Mouse (Mus musculus) bone marrow, adult 2 months (tissue): ENCODE data around the gene Sp2.

Experiments
- CTCF ChIP-seq: fragments of 200-500 bp; IDR thresholded peaks from 2 replicates; pipeline ENCODE4 v1.5.1; 2011; ENCODE audit warnings: low read length, control low read depth; ENCODE audit not compliant: control insufficient read depth, insufficient read depth
- POLR2A ChIP-seq: fragments of 200-500 bp; IDR thresholded peaks from 2 replicates; pipeline ENCODE4 v1.6.1; 2011; ENCODE audit warnings: low read depth, mild to moderate bottlenecking, control low read depth, low read length, borderline replicate concordance; ENCODE audit not compliant: control insufficient read depth

DNA sequence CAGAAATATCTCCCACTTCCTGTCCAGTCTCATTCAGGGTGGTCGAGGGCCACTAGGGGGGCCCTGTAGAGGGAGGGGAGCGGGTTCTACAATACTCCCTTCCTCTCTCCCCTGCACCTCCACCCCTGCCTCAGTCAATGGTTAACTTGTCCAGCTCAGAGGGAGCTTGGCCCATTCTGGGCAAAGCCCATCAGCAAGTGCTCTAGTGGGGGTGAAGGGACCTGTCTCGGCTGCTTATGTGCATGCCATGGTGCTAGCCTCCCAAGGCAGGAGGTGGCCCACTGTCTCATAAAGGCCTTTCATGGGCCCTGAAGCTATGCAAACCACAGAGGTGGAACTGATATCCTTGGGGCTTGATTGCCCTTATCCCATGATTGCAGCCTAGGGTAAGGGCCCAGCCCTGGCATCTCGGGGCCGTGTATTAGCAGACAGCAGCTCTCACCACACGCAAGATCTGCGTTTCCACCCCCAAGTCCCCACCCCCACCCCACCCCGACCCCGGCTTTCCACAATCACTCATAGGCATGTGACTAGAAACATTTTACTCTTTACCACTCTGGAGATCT lies 52.9 kb downstream of the Sp2 start:
- TF ChIP-seq CTCF (no peak), POLR2A (no peak)
